Mouse (Mus musculus): ENCODE results near the gene Nr1h3. TPM values are rescaled to one million over a fixed set of nuclear protein-coding genes. Genes with fewer than 3 reads are reported as not detected.

Gene Nr1h3
- polyA plus RNA-seq, 1 experiment from 2014 or later, result 1.4 TPM

DNA sequence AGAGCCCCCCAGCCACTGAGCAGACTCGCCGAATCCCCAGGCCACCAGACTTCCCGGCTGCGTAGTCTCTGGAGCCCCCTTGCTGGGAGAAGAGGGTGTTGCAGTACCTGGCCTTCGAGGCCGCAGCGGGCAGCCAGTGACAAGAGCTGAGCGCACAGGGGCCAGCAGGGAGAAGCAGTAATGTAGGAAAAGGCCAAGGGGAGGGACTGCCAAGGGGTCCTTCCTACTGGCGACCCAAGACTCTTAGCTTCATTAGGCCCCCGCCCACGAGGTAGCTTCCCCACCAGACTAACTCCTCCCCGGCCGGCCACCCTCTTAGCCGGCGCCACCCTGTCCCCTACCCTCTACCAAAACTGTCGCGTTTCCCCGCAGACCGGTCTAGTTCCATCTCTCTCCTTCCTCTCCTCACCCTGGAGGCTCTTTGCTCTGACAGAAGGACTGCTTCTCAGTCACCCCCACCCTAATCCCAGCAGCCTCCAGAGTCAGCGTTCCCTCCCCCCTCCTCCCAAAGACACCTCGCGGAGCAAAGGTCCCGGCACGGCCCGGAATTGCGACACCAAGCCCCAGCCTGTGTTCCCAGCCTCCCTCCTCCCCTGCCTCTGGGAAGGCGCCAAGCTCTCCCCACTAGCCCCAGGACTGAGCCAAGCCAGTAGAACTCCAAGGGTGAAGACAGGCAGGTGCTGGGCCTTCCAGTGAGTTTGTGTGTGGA, 7.9 kb downstream of the Nr1h3 start:
- Histone ChIP-seq H3K36me3 (ENCODE audit: control insufficient read depth, insufficient read depth, low read length) (no peaks in the 10 kb centered on the region), H3K4me2 (replicated peaks; ENCODE audit: low read depth, low read length) (peak overlapping the region; percentile 60), H3K4me1 (ENCODE audit: control insufficient read depth, insufficient read depth, low read length) (0 out of 2 replicates have a peak, but pooled peaks cover 4% of the 10 kb centered on the region), H3K4me3 (ENCODE audit: low read depth, low read length) (peak overlapping the region; percentile 26), H3K9ac (replicated peaks; ENCODE audit: low read depth, low read length) (no peak overlapping the region; the same call in 1 of the 2 replicates), H3K9me3 (ENCODE audit: control insufficient read depth, low read depth, low read length) (no peaks in the 10 kb centered on the region), H3K27me3 (ENCODE audit: control insufficient read depth, insufficient read depth, low read length) (no peaks in the 10 kb centered on the region), H3K27ac (ENCODE audit: low read length) (no peak overlapping the region)
- ATAC-seq (ENCODE audit: insufficient number of reproducible peaks, insufficient read depth, low FRiP score, low read depth), result peak; percentile 83
- WGBS, result 2% methylated on average over 27 of the region's 27 CpGs

GRCm38 (mm10) chr2:91190501-91190900, 12.1 kb downstream of the Nr1h3 start:
- Histone ChIP-seq H3K9ac (replicated peaks; ENCODE audit: low read depth, low read length) (no peak overlapping the region), H3K4me2 (replicated peaks; ENCODE audit: low read depth, low read length) (no peak overlapping the region), H3K27ac (ENCODE audit: low read length) (no peak overlapping the region), H3K9me3 (ENCODE audit: control insufficient read depth, low read depth, low read length) (no peaks in the 10 kb centered on the region), H3K27me3 (ENCODE audit: control insufficient read depth, insufficient read depth, low read length) (no peaks in the 10 kb centered on the region), H3K36me3 (ENCODE audit: control insufficient read depth, insufficient read depth, low read length) (no peaks in the 10 kb centered on the region), H3K4me1 (ENCODE audit: control insufficient read depth, insufficient read depth, low read length) (0 out of 2 replicates have a peak, but pooled peaks cover 4% of the 10 kb centered on the region), H3K4me3 (ENCODE audit: low read depth, low read length) (no peak overlapping the region)
- 78% methylated on average over 16 of the region's 16 CpGs for WGBS
- ATAC-seq (ENCODE audit: insufficient number of reproducible peaks, insufficient read depth, low FRiP score, low read depth), result no peak

DNA sequence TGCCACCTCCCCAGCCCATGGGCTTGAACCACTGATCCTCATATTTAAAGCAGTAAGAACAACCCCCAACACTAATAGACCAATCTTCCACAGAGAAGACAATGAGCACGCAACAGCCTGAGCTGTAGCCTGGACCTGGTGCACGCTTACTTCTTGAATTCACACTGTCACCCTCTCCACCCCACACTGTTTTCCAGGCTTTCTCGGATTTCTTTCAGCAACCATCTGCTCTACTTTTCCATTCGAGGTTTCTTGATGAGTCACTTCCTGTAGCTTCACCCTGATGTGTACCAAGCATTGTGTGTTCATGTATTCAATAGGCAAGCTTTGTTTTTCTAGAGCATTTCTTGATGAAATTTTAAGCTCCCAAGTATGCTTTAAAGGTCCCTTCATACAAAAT, 15.2 kb downstream of the Nr1h3 start:
- Histone ChIP-seq H3K27me3 (ENCODE audit: control insufficient read depth, insufficient read depth, low read length) (no peaks in the 10 kb centered on the region), H3K9me3 (ENCODE audit: control insufficient read depth, low read depth, low read length) (no peaks in the 10 kb centered on the region), H3K27ac (ENCODE audit: low read length) (no peak overlapping the region), H3K4me3 (ENCODE audit: low read depth, low read length) (no peak overlapping the region), H3K4me1 (ENCODE audit: control insufficient read depth, insufficient read depth, low read length) (no peaks in the 10 kb centered on the region), H3K9ac (replicated peaks; ENCODE audit: low read depth, low read length) (no peak overlapping the region), H3K36me3 (ENCODE audit: control insufficient read depth, insufficient read depth, low read length) (no peaks in the 10 kb centered on the region), H3K4me2 (replicated peaks; ENCODE audit: low read depth, low read length) (no peak overlapping the region)
- no peak for ATAC-seq (ENCODE audit: insufficient number of reproducible peaks, insufficient read depth, low FRiP score, low read depth)
- WGBS, result 52% methylated on average over 4 of the region's 4 CpGs

DNA sequence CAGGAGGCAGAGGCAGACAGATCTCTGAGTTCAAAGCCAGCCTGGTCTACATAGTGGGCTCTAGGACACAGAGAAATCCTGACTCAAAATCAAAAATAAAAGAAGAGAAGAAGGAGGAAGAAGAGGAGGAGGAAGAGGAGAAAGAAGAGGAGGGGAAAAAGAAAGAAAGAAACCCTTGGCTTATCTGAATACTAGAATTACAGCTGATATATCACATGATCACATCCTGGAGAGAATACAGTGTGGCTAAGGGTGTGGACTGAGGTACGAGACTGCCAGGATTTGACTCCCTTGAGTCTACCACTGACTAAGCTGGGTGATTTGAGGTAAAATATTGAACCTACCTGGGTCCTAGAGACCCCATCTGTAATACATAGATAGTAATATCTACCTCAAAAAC, 16.4 kb downstream of the Nr1h3 start:
- Histone ChIP-seq H3K9ac (replicated peaks; ENCODE audit: low read depth, low read length) (no peak overlapping the region), H3K27ac (ENCODE audit: low read length) (no peak overlapping the region), H3K27me3 (ENCODE audit: control insufficient read depth, insufficient read depth, low read length) (no peaks in the 10 kb centered on the region), H3K4me1 (ENCODE audit: control insufficient read depth, insufficient read depth, low read length) (peaks cover 4% of the 10 kb centered on the region; the same call in 1 of the 2 replicates), H3K4me3 (ENCODE audit: low read depth, low read length) (no peak overlapping the region), H3K36me3 (ENCODE audit: control insufficient read depth, insufficient read depth, low read length) (no peaks in the 10 kb centered on the region), H3K4me2 (replicated peaks; ENCODE audit: low read depth, low read length) (no peak overlapping the region), H3K9me3 (ENCODE audit: control insufficient read depth, low read depth, low read length) (no peaks in the 10 kb centered on the region)
- WGBS, result 67% methylated on average over 1 of the region's 1 CpGs
- no peak for ATAC-seq (ENCODE audit: insufficient number of reproducible peaks, insufficient read depth, low FRiP score, low read depth)

- Histone ChIP-seq H3K4me1 (ENCODE audit: control insufficient read depth, insufficient read depth, low read length) (peaks cover 4% of the 10 kb centered on the region; the same call in 1 of the 2 replicates), H3K27me3 (ENCODE audit: control insufficient read depth, insufficient read depth, low read length) (no peaks in the 10 kb centered on the region), H3K27ac (ENCODE audit: low read length) (peak within 1 kb of the TSS; percentile 77), H3K9ac (replicated peaks; ENCODE audit: low read depth, low read length) (peak within 1 kb of the TSS; percentile 57), H3K9me3 (ENCODE audit: control insufficient read depth, low read depth, low read length) (no peaks in the 10 kb centered on the region), H3K4me2 (replicated peaks; ENCODE audit: low read depth, low read length) (peak within 1 kb of the TSS; percentile 52), H3K36me3 (ENCODE audit: control insufficient read depth, insufficient read depth, low read length) (no peaks in the 10 kb centered on the region), H3K4me3 (ENCODE audit: low read depth, low read length) (peak within 1 kb of the TSS; percentile 95)
- 61% methylated on average over 15 of the region's 15 CpGs for WGBS
- no peak for ATAC-seq (ENCODE audit: insufficient number of reproducible peaks, insufficient read depth, low FRiP score, low read depth)
Measured at GRCm38 (mm10) chr2:91183711-91184405, 18.8 kb downstream of the Nr1h3 start, which contains the start of gene Madd. TSS of gene Madd (minus strand) at chr2:91183837.

DNA sequence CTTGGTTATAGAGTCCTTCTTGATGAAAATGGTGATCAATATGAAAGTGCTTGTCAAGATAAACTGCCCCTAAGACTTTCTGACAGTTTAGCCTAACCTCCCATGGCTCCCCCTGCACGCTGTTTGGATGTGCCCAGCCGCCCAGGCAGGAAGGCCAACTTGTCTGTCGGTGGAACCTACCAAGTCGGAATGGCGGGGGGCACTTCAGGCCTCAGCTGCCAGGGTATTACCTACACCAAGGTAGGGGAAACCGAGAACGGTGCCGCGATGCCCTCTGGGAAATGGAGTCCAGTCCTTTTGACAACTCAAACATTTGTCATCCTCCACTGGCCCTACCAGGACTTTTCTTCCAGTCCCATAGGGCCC, 19.5 kb downstream of the Nr1h3 start:
- H3K4me3 ChIP-seq (ENCODE audit: low read depth, low read length), result peak overlapping the region; percentile 95
- WGBS, result 1% methylated on average over 9 of the region's 9 CpGs
- peak overlapping the region; percentile 57 for H3K9ac ChIP-seq (replicated peaks; ENCODE audit: low read depth, low read length)
- peaks cover 4% of the 10 kb centered on the region; the same call in 1 of the 2 replicates for H3K4me1 ChIP-seq (ENCODE audit: control insufficient read depth, insufficient read depth, low read length)
- H3K9me3 ChIP-seq (ENCODE audit: control insufficient read depth, low read depth, low read length), result no peaks in the 10 kb centered on the region
- H3K4me2 ChIP-seq (replicated peaks; ENCODE audit: low read depth, low read length), result peak overlapping the region; percentile 52
- peak; percentile 96 for ATAC-seq (ENCODE audit: insufficient number of reproducible peaks, insufficient read depth, low FRiP score, low read depth)
- no peaks in the 10 kb centered on the region for H3K36me3 ChIP-seq (ENCODE audit: control insufficient read depth, insufficient read depth, low read length)
- no peaks in the 10 kb centered on the region for H3K27me3 ChIP-seq (ENCODE audit: control insufficient read depth, insufficient read depth, low read length)
- peak overlapping the region; percentile 77 for H3K27ac ChIP-seq (ENCODE audit: low read length)

GRCm38 (mm10) chr2:91182405-91183147, 20.1 kb downstream of the Nr1h3 start:
- H3K27ac ChIP-seq (ENCODE audit: low read length), result peak overlapping the region; percentile 77
- 1% methylated on average over 69 of the region's 81 CpGs for WGBS
- peaks cover 4% of the 10 kb centered on the region; the same call in 1 of the 2 replicates for H3K4me1 ChIP-seq (ENCODE audit: control insufficient read depth, insufficient read depth, low read length)
- ATAC-seq (ENCODE audit: insufficient number of reproducible peaks, insufficient read depth, low FRiP score, low read depth), result peak; percentile 94
- H3K4me3 ChIP-seq (ENCODE audit: low read depth, low read length), result peak overlapping the region; percentile 95
- peak overlapping the region; percentile 52 for H3K4me2 ChIP-seq (replicated peaks; ENCODE audit: low read depth, low read length)
- no peaks in the 10 kb centered on the region for H3K9me3 ChIP-seq (ENCODE audit: control insufficient read depth, low read depth, low read length)
- no peaks in the 10 kb centered on the region for H3K27me3 ChIP-seq (ENCODE audit: control insufficient read depth, insufficient read depth, low read length)
- no peaks in the 10 kb centered on the region for H3K36me3 ChIP-seq (ENCODE audit: control insufficient read depth, insufficient read depth, low read length)
- H3K9ac ChIP-seq (replicated peaks; ENCODE audit: low read depth, low read length), result peak overlapping the region; percentile 57

GRCm38 (mm10) chr2:91182016-91182404, 20.6 kb downstream of the Nr1h3 start:
- Histone ChIP-seq H3K27ac (ENCODE audit: low read length) (no peak overlapping the region), H3K4me3 (ENCODE audit: low read depth, low read length) (peak overlapping the region; percentile 95), H3K36me3 (ENCODE audit: control insufficient read depth, insufficient read depth, low read length) (0 out of 2 replicates have a peak, but pooled peaks cover under 1% of the 10 kb centered on the region), H3K27me3 (ENCODE audit: control insufficient read depth, insufficient read depth, low read length) (no peaks in the 10 kb centered on the region), H3K9ac (replicated peaks; ENCODE audit: low read depth, low read length) (no peak overlapping the region), H3K9me3 (ENCODE audit: control insufficient read depth, low read depth, low read length) (no peaks in the 10 kb centered on the region), H3K4me1 (ENCODE audit: control insufficient read depth, insufficient read depth, low read length) (peaks cover 4% of the 10 kb centered on the region; the same call in 1 of the 2 replicates), H3K4me2 (replicated peaks; ENCODE audit: low read depth, low read length) (peak overlapping the region; percentile 52)
- 9% methylated on average over 8 of the region's 8 CpGs for WGBS
- ATAC-seq (ENCODE audit: insufficient number of reproducible peaks, insufficient read depth, low FRiP score, low read depth), result no peak

Data from stomach, embryonic 14.5 days (tissue).